Mouse (Mus musculus) ES-E14 (cell line): ENCODE results near the gene Msi2.

Experiments used
- CHD2 ChIP-seq: IDR thresholded peaks from 2 replicates; pipeline ENCODE4 v1.6.1; 2014; ENCODE audit warnings: mild to moderate bottlenecking, low read depth, low read length, inconsistent platforms
- ZC3H11A ChIP-seq: IDR thresholded peaks from 2 replicates; pipeline ENCODE4 v1.6.1; 2012; ENCODE audit warnings: low read depth, mild to moderate bottlenecking, inconsistent platforms, low read length, borderline replicate concordance
- ZNF384 ChIP-seq: IDR thresholded peaks from 2 replicates; pipeline ENCODE4 v1.6.1; 2012; ENCODE audit warnings: low read depth, low read length, inconsistent platforms

DNA sequence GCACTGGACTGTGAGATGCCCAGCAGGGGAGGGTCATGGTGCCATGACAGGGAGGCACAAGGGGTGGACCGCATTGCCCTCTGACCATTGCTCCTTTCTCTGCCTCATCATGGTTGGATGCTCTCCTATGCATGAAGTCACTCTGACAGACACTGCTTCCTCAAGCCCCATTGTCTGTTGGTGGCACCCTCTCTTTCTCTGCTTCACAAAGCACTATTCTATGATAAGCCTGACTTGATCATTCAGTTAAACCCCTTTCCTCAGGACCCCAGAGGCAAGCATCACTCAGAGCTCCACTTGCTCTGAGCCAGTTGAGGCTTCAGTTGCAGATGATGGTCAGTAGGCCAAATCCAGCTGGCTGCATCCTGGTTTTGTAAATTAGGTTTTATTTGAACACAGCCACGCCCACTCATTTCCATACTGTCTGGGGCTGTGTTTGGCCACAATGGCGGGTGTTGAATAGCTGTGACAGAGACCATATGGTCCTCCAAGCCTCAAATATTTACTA is 311.9 kb downstream of the Msi2 start:
- TF ChIP-seq ZC3H11A (no peak), CHD2 (no peak), ZNF384 (no peak)
